Mouse (Mus musculus): ENCODE data around the gene Alg14. TPM values are rescaled to one million over a fixed set of nuclear protein-coding genes. Genes with fewer than 3 reads are reported as not detected.

Gene Alg14
- polyA plus RNA-seq, 1 experiment from 2014 or later = 28.9 TPM

- Histone ChIP-seq H3K9me3 (no peaks in the 10 kb centered on the region), H3K27me3 (peaks cover 8% of the 10 kb centered on the region), H3K36me3 (no peaks in the 10 kb centered on the region), H3K4me3 (no peak overlapping the region), H3K9ac (replicated peaks) (no peak overlapping the region), H3K4me1 (peaks cover 10% of the 10 kb centered on the region), H3K4me2 (replicated peaks) (no peak overlapping the region), H3K27ac (replicated peaks) (no peak overlapping the region)
- no peak for ATAC-seq (replicated peaks)
- 75% methylated on average over 7 of the region's 7 CpGs for WGBS
Measured at GRCm38 (mm10) chr3:121261251-121261650, 30.3 kb upstream of the Alg14 start.

GRCm38 (mm10) chr3:121261939-121262520 lies 29.5 kb upstream of the Alg14 start:
- H3K36me3 ChIP-seq = no peaks in the 10 kb centered on the region
- H3K4me1 ChIP-seq = peaks cover 10% of the 10 kb centered on the region
- 0 out of 2 replicates have a peak, but pooled peaks have one; percentile 2 for ATAC-seq (replicated peaks)
- peak overlapping the region; percentile 60; the same call in 1 of the 2 replicates for H3K27ac ChIP-seq (replicated peaks)
- peak overlapping the region; percentile 86 for H3K4me3 ChIP-seq
- H3K9ac ChIP-seq (replicated peaks) = peak overlapping the region; percentile 88
- peak overlapping the region; percentile 79 for H3K4me2 ChIP-seq (replicated peaks)
- 8% methylated on average over 21 of the region's 21 CpGs for WGBS
- H3K27me3 ChIP-seq = peaks cover 8% of the 10 kb centered on the region
- no peaks in the 10 kb centered on the region for H3K9me3 ChIP-seq

GRCm38 (mm10) chr3:121262521-121263204 lies 28.9 kb upstream of the Alg14 start:
- peak overlapping the region; percentile 60 for H3K27ac ChIP-seq (replicated peaks)
- H3K4me2 ChIP-seq (replicated peaks) = peak overlapping the region; percentile 79
- ATAC-seq (replicated peaks) = peak; percentile 89
- WGBS = under 1% methylated on average over 89 of the region's 97 CpGs
- peak overlapping the region; percentile 86 for H3K4me3 ChIP-seq
- no peaks in the 10 kb centered on the region for H3K9me3 ChIP-seq
- H3K4me1 ChIP-seq = peaks cover 10% of the 10 kb centered on the region
- peaks cover 8% of the 10 kb centered on the region for H3K27me3 ChIP-seq
- H3K9ac ChIP-seq (replicated peaks) = peak overlapping the region; percentile 88
- no peaks in the 10 kb centered on the region for H3K36me3 ChIP-seq

GRCm38 (mm10) chr3:121263205-121263548 lies 28.4 kb upstream of the Alg14 start:
- peak overlapping the region; percentile 60 for H3K27ac ChIP-seq (replicated peaks)
- peaks cover 10% of the 10 kb centered on the region for H3K4me1 ChIP-seq
- peak overlapping the region; percentile 86 for H3K4me3 ChIP-seq
- WGBS = under 1% methylated on average over 20 of the region's 20 CpGs
- H3K9ac ChIP-seq (replicated peaks) = peak overlapping the region; percentile 88
- peak; percentile 38 for ATAC-seq (replicated peaks)
- peaks cover 8% of the 10 kb centered on the region for H3K27me3 ChIP-seq
- no peaks in the 10 kb centered on the region for H3K36me3 ChIP-seq
- H3K9me3 ChIP-seq = no peaks in the 10 kb centered on the region
- peak overlapping the region; percentile 79 for H3K4me2 ChIP-seq (replicated peaks)

GRCm38 (mm10) chr3:121264242-121264641 lies 27.3 kb upstream of the Alg14 start:
- Histone ChIP-seq H3K4me1 (peaks cover 10% of the 10 kb centered on the region), H3K4me3 (no peak overlapping the region), H3K9me3 (no peaks in the 10 kb centered on the region), H3K27me3 (peaks cover 8% of the 10 kb centered on the region), H3K36me3 (no peaks in the 10 kb centered on the region), H3K27ac (replicated peaks) (no peak overlapping the region), H3K9ac (replicated peaks) (no peak overlapping the region), H3K4me2 (replicated peaks) (no peak overlapping the region)
- no peak for ATAC-seq (replicated peaks)
- 60% methylated on average over 6 of the region's 6 CpGs for WGBS

GRCm38 (mm10) chr3:121267283-121267682 lies 24.3 kb upstream of the Alg14 start:
- ATAC-seq (replicated peaks) = no peak
- Histone ChIP-seq H3K27ac (replicated peaks) (no peak overlapping the region), H3K9me3 (no peaks in the 10 kb centered on the region), H3K4me2 (replicated peaks) (no peak overlapping the region), H3K4me3 (no peak overlapping the region), H3K4me1 (peaks cover 5% of the 10 kb centered on the region), H3K36me3 (no peaks in the 10 kb centered on the region), H3K9ac (replicated peaks) (no peak overlapping the region), H3K27me3 (peaks cover 6% of the 10 kb centered on the region; the same call in 1 of the 2 replicates)
- WGBS = 91% methylated on average over 5 of the region's 5 CpGs

GRCm38 (mm10) chr3:121272577-121272976 lies 19.0 kb upstream of the Alg14 start:
- Histone ChIP-seq H3K27me3 (no peaks in the 10 kb centered on the region), H3K27ac (replicated peaks) (no peak overlapping the region), H3K4me3 (no peak overlapping the region), H3K36me3 (no peaks in the 10 kb centered on the region), H3K4me2 (replicated peaks) (no peak overlapping the region), H3K9me3 (no peaks in the 10 kb centered on the region), H3K4me1 (no peaks in the 10 kb centered on the region), H3K9ac (replicated peaks) (no peak overlapping the region)
- WGBS = 75% methylated on average over 2 of the region's 2 CpGs
- ATAC-seq (replicated peaks) = no peak

- 95% methylated on average over 2 of the region's 2 CpGs for WGBS
- no peak for ATAC-seq (replicated peaks)
Measured at GRCm38 (mm10) chr3:121274010-121274409, 17.6 kb upstream of the Alg14 start.

GRCm38 (mm10) chr3:121277009-121277408 lies 14.6 kb upstream of the Alg14 start:
- H3K4me3 ChIP-seq = no peak overlapping the region
- no peak overlapping the region for H3K27ac ChIP-seq (replicated peaks)
- no peaks in the 10 kb centered on the region for H3K4me1 ChIP-seq
- no peaks in the 10 kb centered on the region for H3K9me3 ChIP-seq
- no peaks in the 10 kb centered on the region for H3K36me3 ChIP-seq
- H3K27me3 ChIP-seq = no peaks in the 10 kb centered on the region
- ATAC-seq (replicated peaks) = no peak
- H3K4me2 ChIP-seq (replicated peaks) = no peak overlapping the region
- WGBS = 87% methylated on average over 4 of the region's 4 CpGs
- H3K9ac ChIP-seq (replicated peaks) = no peak overlapping the region

More at GRCm38 (mm10) chr3:121274010-121274409, 17.6 kb upstream of the Alg14 start:
- no peaks in the 10 kb centered on the region for H3K9me3 ChIP-seq
- no peaks in the 10 kb centered on the region for H3K27me3 ChIP-seq
- no peak overlapping the region for H3K27ac ChIP-seq (replicated peaks)
- no peak overlapping the region for H3K9ac ChIP-seq (replicated peaks)
- no peaks in the 10 kb centered on the region for H3K36me3 ChIP-seq
- H3K4me3 ChIP-seq = no peak overlapping the region
- no peak overlapping the region for H3K4me2 ChIP-seq (replicated peaks)
- no peaks in the 10 kb centered on the region for H3K4me1 ChIP-seq

GRCm38 (mm10) chr3:121277557-121277956 lies 14.0 kb upstream of the Alg14 start:
- Histone ChIP-seq H3K9ac (replicated peaks) (no peak overlapping the region), H3K4me3 (no peak overlapping the region), H3K9me3 (no peaks in the 10 kb centered on the region), H3K4me2 (replicated peaks) (no peak overlapping the region), H3K27me3 (no peaks in the 10 kb centered on the region), H3K36me3 (no peaks in the 10 kb centered on the region), H3K4me1 (no peaks in the 10 kb centered on the region), H3K27ac (replicated peaks) (no peak overlapping the region)
- ATAC-seq (replicated peaks) = no peak
- 79% methylated on average over 4 of the region's 4 CpGs for WGBS

- Histone ChIP-seq H3K36me3 (no peaks in the 10 kb centered on the region), H3K4me3 (no peak overlapping the region), H3K27me3 (no peaks in the 10 kb centered on the region), H3K4me2 (replicated peaks) (no peak overlapping the region), H3K9ac (replicated peaks) (no peak overlapping the region), H3K9me3 (no peaks in the 10 kb centered on the region), H3K4me1 (no peaks in the 10 kb centered on the region), H3K27ac (replicated peaks) (no peak overlapping the region)
- 87% methylated on average over 14 of the region's 14 CpGs for WGBS
- ATAC-seq (replicated peaks) = no peak
Measured at GRCm38 (mm10) chr3:121279679-121280078, 11.9 kb upstream of the Alg14 start.

- Histone ChIP-seq H3K27ac (replicated peaks) (no peak within 1 kb of the TSS), H3K9me3 (no peaks in the 10 kb centered on the region), H3K27me3 (no peaks in the 10 kb centered on the region), H3K4me3 (no peak within 1 kb of the TSS), H3K4me2 (replicated peaks) (no peak within 1 kb of the TSS), H3K36me3 (no peaks in the 10 kb centered on the region), H3K4me1 (no peaks in the 10 kb centered on the region), H3K9ac (replicated peaks) (no peak within 1 kb of the TSS)
- WGBS = 86% methylated on average over 4 of the region's 4 CpGs
- ATAC-seq (replicated peaks) = no peak
Measured at GRCm38 (mm10) chr3:121282998-121283397, 8.6 kb upstream of the Alg14 start, which contains the start of gene Tmem56. Gene Tmem56, minus strand, starts transcription at chr3:121283098.

Measured in forebrain, embryonic 15.5 days (tissue).